Mouse (Mus musculus): ENCODE data around the gene Cfap97d1. TPM values are rescaled to one million over a fixed set of nuclear protein-coding genes. Genes with fewer than 3 reads are reported as not detected.

Cfap97d1 gene
- polyA plus RNA-seq, 1 experiment from 2014 or later: not detected

- TF ChIP-seq EP300 (IDR thresholded peaks at IDR 0.05; ENCODE audit: low read depth) (no peak), CTCF (IDR thresholded peaks at IDR 0.05; ENCODE audit: low read depth) (no peak)
- Histone ChIP-seq H3K4me1 (ENCODE audit: insufficient read depth) (peaks cover 14% of the 10 kb centered on the region), H3K36me3 (replicated peaks; ENCODE audit: insufficient read depth, low read length) (no peaks in the 10 kb centered on the region), H3K9ac (replicated peaks) (no peak overlapping the region), H3K4me3 (ENCODE audit: low read depth, low read length) (no peak overlapping the region), H3K27me3 (ENCODE audit: insufficient read depth, low read length) (peaks cover 6% of the 10 kb centered on the region; the same call in 1 of the 2 replicates), H3K9me3 (ENCODE audit: low read length) (no peaks in the 10 kb centered on the region), H3K4me2 (ENCODE audit: low read depth, low read length) (no peak overlapping the region), H3K27ac (ENCODE audit: low read depth) (no peak overlapping the region)
- ATAC-seq: no peak
- WGBS (ENCODE audit: insufficient replicate concordance): 71% methylated on average over 5 of the region's 5 CpGs
- no peak for DNase-seq
Observed at GRCm38 (mm10) chr11:101950021-101950420, 34.1 kb upstream of the Cfap97d1 start.

GRCm38 (mm10) chr11:101952541-101953341 lies 31.3 kb upstream of the Cfap97d1 start:
- Histone ChIP-seq H3K27me3 (ENCODE audit: insufficient read depth, low read length) (peaks cover 6% of the 10 kb centered on the region; the same call in 1 of the 2 replicates), H3K36me3 (replicated peaks; ENCODE audit: insufficient read depth, low read length) (no peaks in the 10 kb centered on the region), H3K27ac (ENCODE audit: low read depth) (0 out of 2 replicates have a peak overlapping the region, but pooled peaks have one; percentile 22), H3K4me1 (ENCODE audit: insufficient read depth) (peaks cover 14% of the 10 kb centered on the region), H3K4me2 (ENCODE audit: low read depth, low read length) (peak overlapping the region; percentile 45), H3K9me3 (ENCODE audit: low read length) (no peaks in the 10 kb centered on the region), H3K9ac (replicated peaks) (no peak overlapping the region), H3K4me3 (ENCODE audit: low read depth, low read length) (no peak overlapping the region)
- TF ChIP-seq CTCF (IDR thresholded peaks at IDR 0.05; ENCODE audit: low read depth) (no peak), EP300 (IDR thresholded peaks at IDR 0.05; ENCODE audit: low read depth) (peak; percentile 32; the same call in 1 of the 2 replicates)
- ATAC-seq: peak; percentile 67
- DNase-seq: peak; percentile 43
- WGBS (ENCODE audit: insufficient replicate concordance): 10% methylated on average over 24 of the region's 24 CpGs

- H3K9me3 ChIP-seq (ENCODE audit: low read length): no peaks in the 10 kb centered on the region
- no peak overlapping the region for H3K4me2 ChIP-seq (ENCODE audit: low read depth, low read length)
- 0 out of 2 replicates have a peak overlapping the region, but pooled peaks have one; percentile 22 for H3K27ac ChIP-seq (ENCODE audit: low read depth)
- peaks cover 6% of the 10 kb centered on the region; the same call in 1 of the 2 replicates for H3K27me3 ChIP-seq (ENCODE audit: insufficient read depth, low read length)
- no peaks in the 10 kb centered on the region for H3K36me3 ChIP-seq (replicated peaks; ENCODE audit: insufficient read depth, low read length)
- peaks cover 14% of the 10 kb centered on the region for H3K4me1 ChIP-seq (ENCODE audit: insufficient read depth)
- ATAC-seq: no peak
- 11% methylated on average over 4 of the region's 4 CpGs for WGBS (ENCODE audit: insufficient replicate concordance)
- TF ChIP-seq EP300 (IDR thresholded peaks at IDR 0.05; ENCODE audit: low read depth) (no peak), CTCF (IDR thresholded peaks at IDR 0.05; ENCODE audit: low read depth) (no peak)
- H3K4me3 ChIP-seq (ENCODE audit: low read depth, low read length): no peak overlapping the region
- no peak overlapping the region for H3K9ac ChIP-seq (replicated peaks)
- DNase-seq: no peak
Observed at GRCm38 (mm10) chr11:101953441-101953840, 30.6 kb upstream of the Cfap97d1 start.

- no peaks in the 10 kb centered on the region for H3K9me3 ChIP-seq (ENCODE audit: low read length)
- ATAC-seq (no peak), DNase-seq (no peak)
- H3K9ac ChIP-seq (replicated peaks): no peak overlapping the region
- WGBS (ENCODE audit: insufficient replicate concordance): 55% methylated on average over 5 of the region's 5 CpGs
- no peak overlapping the region for H3K27ac ChIP-seq (ENCODE audit: low read depth)
- peaks cover 22% of the 10 kb centered on the region for H3K27me3 ChIP-seq (ENCODE audit: insufficient read depth, low read length)
- no peaks in the 10 kb centered on the region for H3K36me3 ChIP-seq (replicated peaks; ENCODE audit: insufficient read depth, low read length)
- no peak overlapping the region for H3K4me3 ChIP-seq (ENCODE audit: low read depth, low read length)
- H3K4me2 ChIP-seq (ENCODE audit: low read depth, low read length): no peak overlapping the region
- H3K4me1 ChIP-seq (ENCODE audit: insufficient read depth): peaks cover 10% of the 10 kb centered on the region
- TF ChIP-seq EP300 (IDR thresholded peaks at IDR 0.05; ENCODE audit: low read depth) (no peak), CTCF (IDR thresholded peaks at IDR 0.05; ENCODE audit: low read depth) (no peak)
Observed at GRCm38 (mm10) chr11:101957476-101957875, 26.6 kb upstream of the Cfap97d1 start.

GRCm38 (mm10) chr11:101963043-101963442 lies 21.0 kb upstream of the Cfap97d1 start:
- Histone ChIP-seq H3K4me1 (ENCODE audit: insufficient read depth) (peaks cover 12% of the 10 kb centered on the region), H3K9ac (replicated peaks) (no peak overlapping the region), H3K27me3 (ENCODE audit: insufficient read depth, low read length) (peaks cover 66% of the 10 kb centered on the region), H3K4me3 (ENCODE audit: low read depth, low read length) (no peak overlapping the region), H3K36me3 (replicated peaks; ENCODE audit: insufficient read depth, low read length) (no peaks in the 10 kb centered on the region), H3K9me3 (ENCODE audit: low read length) (no peaks in the 10 kb centered on the region), H3K4me2 (ENCODE audit: low read depth, low read length) (peak overlapping the region; percentile 71; the same call in 1 of the 2 replicates), H3K27ac (ENCODE audit: low read depth) (no peak overlapping the region)
- no peak for ATAC-seq
- WGBS (ENCODE audit: insufficient replicate concordance): 5% methylated on average over 11 of the region's 11 CpGs
- no peak for TF ChIP-seq EP300 (IDR thresholded peaks at IDR 0.05; ENCODE audit: low read depth)
- no peak for TF ChIP-seq CTCF (IDR thresholded peaks at IDR 0.05; ENCODE audit: low read depth)
- no peak for DNase-seq

GRCm38 (mm10) chr11:101963473-101964291 lies 20.4 kb upstream of the Cfap97d1 start:
- no peak for ATAC-seq
- peak overlapping the region; percentile 34 for H3K9ac ChIP-seq (replicated peaks)
- peak; percentile 39 for DNase-seq
- H3K27me3 ChIP-seq (ENCODE audit: insufficient read depth, low read length): peaks cover 70% of the 10 kb centered on the region
- no peak overlapping the region for H3K27ac ChIP-seq (ENCODE audit: low read depth)
- H3K36me3 ChIP-seq (replicated peaks; ENCODE audit: insufficient read depth, low read length): no peaks in the 10 kb centered on the region
- H3K9me3 ChIP-seq (ENCODE audit: low read length): no peaks in the 10 kb centered on the region
- H3K4me1 ChIP-seq (ENCODE audit: insufficient read depth): peaks cover 12% of the 10 kb centered on the region
- no peak for TF ChIP-seq CTCF (IDR thresholded peaks at IDR 0.05; ENCODE audit: low read depth)
- TF ChIP-seq EP300 (IDR thresholded peaks at IDR 0.05; ENCODE audit: low read depth): no peak
- WGBS (ENCODE audit: insufficient replicate concordance): 4% methylated on average over 78 of the region's 78 CpGs
- peak overlapping the region; percentile 71 for H3K4me2 ChIP-seq (ENCODE audit: low read depth, low read length)
- H3K4me3 ChIP-seq (ENCODE audit: low read depth, low read length): peak overlapping the region; percentile 43

Data from liver, postnatal 0 days (tissue).